Mouse (Mus musculus) heart, adult 2 months (tissue): Measurements from ENCODE around the gene Mt1.
A peak's percentile ranks its signal among the peaks of the same experiment; 100 is the strongest.

Experiments
- CTCF ChIP-seq: fragments of 200-600 bp; IDR thresholded peaks from 2 replicates; pipeline ENCODE4 v1.8.1; 2022; ENCODE audit warnings: antibody characterized with exemption, mild to moderate bottlenecking, moderate library complexity
- EP300 ChIP-seq: fragments of 200-500 bp; IDR thresholded peaks from 2 replicates; pipeline ENCODE4 v1.6.1; 2011; ENCODE audit warnings: low read depth, low read length, control low read depth; ENCODE audit not compliant: insufficient read depth
- POLR2A ChIP-seq: fragments of 200-500 bp; IDR thresholded peaks from 2 replicates; pipeline ENCODE4 v1.6.1; 2011; ENCODE audit warnings: mild to moderate bottlenecking, low read depth, low read length, control low read depth; ENCODE audit not compliant: insufficient read depth

DNA sequence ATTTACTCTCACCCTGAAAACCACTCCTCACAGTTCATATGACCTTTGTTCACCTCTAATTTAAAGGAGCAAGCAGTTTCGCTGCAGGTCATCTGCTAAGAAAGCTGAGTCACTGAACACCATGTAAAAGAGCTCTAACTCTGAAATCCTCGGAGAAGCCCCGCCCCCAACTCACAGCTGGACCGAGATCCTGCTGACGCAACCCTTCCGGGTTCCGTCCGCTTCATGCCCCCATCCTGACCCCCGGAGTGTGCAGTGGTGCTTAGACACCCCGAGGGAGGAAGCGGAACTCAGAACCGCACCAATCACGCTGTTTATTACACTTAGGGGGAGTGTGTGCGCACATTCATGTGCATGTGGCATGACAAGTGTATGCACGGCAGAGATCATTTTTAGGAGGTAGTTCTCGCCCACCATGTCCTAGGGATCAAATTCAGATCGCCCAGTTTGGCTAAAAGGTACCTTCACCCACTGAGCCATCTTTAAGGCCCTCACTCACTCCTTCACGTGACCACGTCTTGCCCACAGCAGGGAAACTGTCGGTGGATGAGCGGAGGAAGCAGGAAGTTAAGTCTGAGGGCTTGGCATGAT lies 12.3 kb downstream of the Mt1 start:
- TF ChIP-seq CTCF (no peak), EP300 (no peak), POLR2A (0 out of 2 replicates have a peak, but pooled peaks have one; percentile 19)
